Mouse (Mus musculus): ENCODE measurements around the gene Olfr480. TPM values are rescaled to one million over a fixed set of nuclear protein-coding genes. Genes with fewer than 3 reads are reported as not detected.

Olfr480 gene
- not detected for polyA plus RNA-seq (2017; shearing (Covaris generic))

DNA sequence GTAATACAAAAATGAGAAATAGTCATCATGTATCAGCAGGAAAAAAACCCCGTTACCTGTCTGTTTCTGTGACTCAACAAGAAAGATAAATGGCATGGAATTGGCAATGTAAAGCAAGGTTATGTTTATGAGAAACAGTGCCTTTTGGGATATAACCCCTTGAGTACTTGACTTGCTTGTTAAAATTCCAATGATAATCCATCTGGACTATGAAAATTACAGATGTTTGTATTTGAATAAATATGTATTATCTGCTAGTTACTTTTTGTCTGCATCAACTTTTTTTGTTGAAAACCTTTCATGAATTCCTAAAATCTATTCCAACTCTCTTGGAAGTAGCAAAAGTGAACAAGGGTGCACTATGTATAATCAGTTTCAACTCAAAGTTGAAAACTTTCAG lies at the start of gene Olfr480:
TSS of gene Olfr480 (minus strand) at position 101 of the 400 bp plus-strand sequence.

GRCm38 (mm10) chr7:108100549-108100948 lies 33.4 kb upstream of the Olfr480 start, which contains the start of gene Olfr483:
TSS of gene Olfr483 (plus strand) at chr7:108100849.

GRCm38 (mm10) chr7:108097486-108097885 lies 30.3 kb upstream of the Olfr480 start, which contains the start of gene Olfr482:
TSS of gene Olfr482 (minus strand) at chr7:108097586.

GRCm38 (mm10) chr7:108079555-108079954 lies 12.4 kb upstream of the Olfr480 start, which contains the start of gene Olfr481:
TSS of gene Olfr481 (plus strand) at chr7:108079855.

DNA sequence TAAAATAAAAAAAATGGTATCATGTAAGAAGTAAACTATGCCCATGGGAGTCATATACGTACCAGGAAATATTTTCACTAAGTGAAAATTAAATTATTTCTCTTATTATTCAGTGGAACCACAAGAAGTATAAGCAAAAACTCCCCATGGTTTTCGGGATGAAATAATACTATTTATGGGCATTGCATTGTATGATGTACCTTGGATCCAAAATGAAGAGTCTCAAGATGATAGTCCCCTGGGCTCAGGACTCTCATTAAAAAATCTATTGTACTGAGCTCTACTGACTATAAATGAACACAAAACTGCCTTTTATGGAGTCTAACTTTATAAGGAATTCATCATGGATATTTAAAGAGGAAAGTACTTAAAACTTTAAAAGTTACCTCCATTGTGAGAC lies 16.8 kb downstream of the Olfr480 start, which contains the start of gene Olfr479:
TSS of gene Olfr479 (plus strand) at position 301 of the 400 bp plus-strand sequence.

GRCm38 (mm10) chr7:108033889-108034288 lies 33.3 kb downstream of the Olfr480 start, which contains the start of gene Olfr478:
TSS of gene Olfr478 (minus strand) at chr7:108033989.

Other genes starting within 250 kb of the Olfr480 start
- gene Olfr469, start 241.8 kb downstream of the Olfr480 start, polyA plus RNA-seq (2017; shearing (Covaris generic)) = not detected
- gene Olfr470, start 219.9 kb downstream of the Olfr480 start, polyA plus RNA-seq (2017; shearing (Covaris generic)) = not detected
- gene Olfr472, start 169.4 kb downstream of the Olfr480 start, polyA plus RNA-seq (2017; shearing (Covaris generic)) = under 1 TPM; 0.10 to 0.11 TPM
- gene Olfr473, start 136.9 kb downstream of the Olfr480 start, polyA plus RNA-seq (2017; shearing (Covaris generic)) = not detected
- not detected for gene Olfr474, start 112.7 kb downstream of the Olfr480 start, polyA plus RNA-seq (2017; shearing (Covaris generic))
- not detected for gene Olfr476, start 102.5 kb downstream of the Olfr480 start, polyA plus RNA-seq (2017; shearing (Covaris generic))
- gene Olfr477, start 80.7 kb downstream of the Olfr480 start, polyA plus RNA-seq (2017; shearing (Covaris generic)) = not detected
- gene Olfr478, start 33.4 kb downstream of the Olfr480 start, polyA plus RNA-seq (2017; shearing (Covaris generic)) = not detected
- gene Olfr479, start 16.7 kb downstream of the Olfr480 start, polyA plus RNA-seq (2017; shearing (Covaris generic)) = not detected
- under 1 TPM in 1 of 2 experiments, not detected in 1; 0.17 TPM for gene Olfr481, start 12.5 kb upstream of the Olfr480 start, polyA plus RNA-seq (2017; shearing (Covaris generic))
- gene Olfr482, start 30.2 kb upstream of the Olfr480 start, polyA plus RNA-seq (2017; shearing (Covaris generic)) = under 1 TPM; 0.10 to 0.16 TPM
- under 1 TPM in 1 of 2 experiments, not detected in 1; 0.21 TPM for gene Olfr483, start 33.5 kb upstream of the Olfr480 start, polyA plus RNA-seq (2017; shearing (Covaris generic))
- gene Olfr484, start 60.1 kb upstream of the Olfr480 start, polyA plus RNA-seq (2017; shearing (Covaris generic)) = not detected
- gene Olfr485, start 92.5 kb upstream of the Olfr480 start, polyA plus RNA-seq (2017; shearing (Covaris generic)) = not detected
- gene Olfr486, start 105.4 kb upstream of the Olfr480 start, polyA plus RNA-seq (2017; shearing (Covaris generic)) = not detected
- not detected for gene Olfr487, start 147.3 kb upstream of the Olfr480 start, polyA plus RNA-seq (2017; shearing (Covaris generic))
- under 1 TPM in 1 of 2 experiments, not detected in 1; 0.41 TPM for gene Olfr488, start 191.0 kb upstream of the Olfr480 start, polyA plus RNA-seq (2017; shearing (Covaris generic))
- gene Olfr490, start 221.6 kb upstream of the Olfr480 start, polyA plus RNA-seq (2017; shearing (Covaris generic)) = not detected
- under 1 TPM in 1 of 2 experiments, not detected in 1; 0.31 TPM for gene Olfr491, start 246.1 kb upstream of the Olfr480 start, polyA plus RNA-seq (2017; shearing (Covaris generic))